Mouse (Mus musculus) heart, adult 2 months (tissue): ENCODE measurements around the gene Dnajb7.

Experiments
- CTCF ChIP-seq: fragments of 200-600 bp; IDR thresholded peaks from 2 replicates; pipeline ENCODE4 v1.8.1; 2022; ENCODE audit warnings: antibody characterized with exemption, mild to moderate bottlenecking, moderate library complexity
- EP300 ChIP-seq: fragments of 200-500 bp; IDR thresholded peaks from 2 replicates; pipeline ENCODE4 v1.6.1; 2011; ENCODE audit warnings: low read depth, low read length, control low read depth; ENCODE audit not compliant: insufficient read depth
- POLR2A ChIP-seq: fragments of 200-500 bp; IDR thresholded peaks from 2 replicates; pipeline ENCODE4 v1.6.1; 2011; ENCODE audit warnings: mild to moderate bottlenecking, low read depth, low read length, control low read depth; ENCODE audit not compliant: insufficient read depth

- TF ChIP-seq CTCF (peak; percentile 96), POLR2A (no peak), EP300 (no peak)
These were observed 40.4 kb upstream of the Dnajb7 start for GRCm38 (mm10) chr15:81448463-81448862.
